Mouse (Mus musculus): ENCODE data around the gene Kat14. TPM values are rescaled to one million over a fixed set of nuclear protein-coding genes. Genes with fewer than 3 reads are reported as not detected.
A peak's percentile ranks its signal among the peaks of the same experiment; 100 is the strongest.

Kat14 gene
- total RNA-seq, 2 experiments from 2014 or later = 23.8 to 28.8 TPM

DNA sequence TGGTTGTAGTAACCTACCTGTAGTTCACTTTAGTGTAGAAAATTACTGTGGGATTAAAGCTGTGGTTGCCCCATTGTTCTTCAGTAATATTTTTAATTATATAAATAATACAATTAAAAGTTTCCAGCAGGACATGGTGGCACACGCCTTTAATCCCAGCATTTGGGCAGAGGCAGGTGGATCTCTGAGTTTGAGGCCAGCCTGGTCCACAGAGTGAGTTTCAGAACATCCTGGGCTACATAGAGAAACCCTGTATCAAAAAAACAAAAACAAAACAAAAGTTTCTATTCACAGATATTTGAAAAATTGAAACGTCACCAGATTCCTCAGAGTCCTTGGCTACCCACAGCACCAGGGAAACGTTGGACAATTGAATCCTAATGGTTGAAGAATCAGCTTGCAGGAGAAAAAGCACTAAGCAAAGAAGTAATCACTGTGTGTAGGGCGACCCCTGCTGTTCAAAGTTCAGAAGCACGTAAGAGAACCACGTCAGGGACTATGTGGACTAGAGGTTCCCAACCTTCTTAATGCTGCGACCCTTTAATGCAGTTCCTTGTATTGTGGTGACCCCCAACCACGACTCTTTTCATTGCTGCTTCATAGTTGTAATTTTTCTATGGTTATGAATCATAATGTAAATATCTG is 83.7 kb downstream of the Kat14 start:
- DNase-seq = peak; percentile 87

Other genes starting within 250 kb of the Kat14 start
- gene Mgme1, start 98.3 kb upstream of the Kat14 start, total RNA-seq (2021) = 10 to 100 TPM; 14.7 to 17.7 TPM
- gene Snx5, start 98.1 kb upstream of the Kat14 start, total RNA-seq (2021) = 10 to 100 TPM; 93.5 to 97.0 TPM
- not detected for gene Ovol2, start 36.8 kb upstream of the Kat14 start, total RNA-seq (2021)
- gene Pet117, start within 50 bp of the Kat14 start, total RNA-seq (2021) = 1 to 10 TPM; 5.9 to 8.6 TPM
- 1 to 10 TPM in 1 of 2 experiments, under 1 TPM in 1; 0.99 to 3.5 TPM for gene Dzank1, start 158.4 kb downstream of the Kat14 start, total RNA-seq (2021)
- gene Polr3f, start 158.7 kb downstream of the Kat14 start, total RNA-seq (2021) = 10 to 100 TPM; 17.0 to 20.7 TPM
- 10 to 100 TPM; 26.0 to 27.3 TPM for gene Rbbp9, start 181.9 kb downstream of the Kat14 start, total RNA-seq (2021)
- gene Sec23b, start 187.2 kb downstream of the Kat14 start, total RNA-seq (2021) = 10 to 100 TPM; 55.0 to 66.7 TPM
- 10 to 100 TPM; 56.0 to 56.6 TPM for gene Smim26, start 225.1 kb downstream of the Kat14 start, total RNA-seq (2021)
- gene Dtd1, start 230.9 kb downstream of the Kat14 start, total RNA-seq (2021) = 10 to 100 TPM; 17.9 to 22.6 TPM

Data from adrenal gland, postnatal 10 days (tissue).